ENCODE assay signal across 1 mouse cellular context in the genomic region with DNA sequence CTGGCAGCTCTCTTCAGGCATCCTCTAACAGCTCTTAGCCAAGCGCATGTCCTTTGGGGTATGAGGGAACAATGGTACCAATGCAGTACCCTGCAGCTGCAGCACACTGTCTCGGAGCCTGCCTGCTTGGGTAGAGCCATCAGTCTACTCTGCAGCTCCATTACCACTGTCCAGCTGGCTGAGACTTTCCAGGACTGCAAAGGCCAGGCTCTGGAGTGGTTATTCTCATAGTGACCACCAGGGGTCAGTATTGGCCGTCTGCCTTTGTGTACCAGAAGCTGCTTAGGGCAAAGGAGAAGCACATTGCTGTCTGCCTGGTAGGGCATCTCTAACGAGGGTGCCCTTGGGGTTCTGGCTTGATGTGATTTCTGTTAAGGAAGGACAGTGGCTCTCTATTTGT.
TF ChIP-seq lines count a peak whose summit lies in the region.

No protein-coding gene starts in this region.

TF ChIP-seq in CH12.LX, 34 proteins besides CTCF, POLR2A, EP300 and RAD21 (continued from another document):
- TF ChIP-seq MXI1 (IDR thresholded peaks at IDR 0.05; ENCODE audit: low read depth, low read length) (no peak), MYC (IDR thresholded peaks at IDR 0.05; ENCODE audit: low read depth, low read length) (peak; percentile 39; the same call in 1 of the 2 replicates), ZC3H11A (IDR thresholded peaks at IDR 0.05; ENCODE audit: low read depth, low read length) (peak; percentile 80), ZMIZ1 (IDR thresholded peaks at IDR 0.05; ENCODE audit: low read depth, low read length) (no peak), TBP (conservative IDR thresholded peaks at IDR 0.05; ENCODE audit: low read depth, low read length) (no peak), MAFK (IDR thresholded peaks at IDR 0.05; ENCODE audit: insufficient replicate concordance, low read length) (no peak), NELFE (IDR thresholded peaks at IDR 0.05; ENCODE audit: low read depth, low read length) (no peak), SMC3 (IDR thresholded peaks at IDR 0.05; ENCODE audit: low read depth, low read length) (peak; percentile 96), SIN3A (IDR thresholded peaks at IDR 0.05; ENCODE audit: low read length) (no peak), PAX5 (IDR thresholded peaks at IDR 0.05; ENCODE audit: low read length) (no peak), ELF1 (IDR thresholded peaks at IDR 0.05; ENCODE audit: low read depth, low read length) (no peak)
